Mouse (Mus musculus) frontal cortex, postnatal 10 days (tissue): ENCODE measurements around the gene Gm20388.
A peak's percentile ranks its signal among the peaks of the same experiment; 100 is the strongest.

Source experiments
- DNase-seq, 2 experiments: peaks; one replicate each; pipeline ENCODE4 v3.0.0; 2022; ENCODE audit warnings: low spot score in 2 of 2, mixed read lengths in 1 of 2

Gm20388 gene

GRCm38 (mm10) chr8:123752773-123753468 is 3842.3 kb downstream of the Gm20388 start:
- no peak for DNase-seq

GRCm38 (mm10) chr8:123753604-123754375 is 3843.1 kb downstream of the Gm20388 start:
- DNase-seq, result no peak

DNA sequence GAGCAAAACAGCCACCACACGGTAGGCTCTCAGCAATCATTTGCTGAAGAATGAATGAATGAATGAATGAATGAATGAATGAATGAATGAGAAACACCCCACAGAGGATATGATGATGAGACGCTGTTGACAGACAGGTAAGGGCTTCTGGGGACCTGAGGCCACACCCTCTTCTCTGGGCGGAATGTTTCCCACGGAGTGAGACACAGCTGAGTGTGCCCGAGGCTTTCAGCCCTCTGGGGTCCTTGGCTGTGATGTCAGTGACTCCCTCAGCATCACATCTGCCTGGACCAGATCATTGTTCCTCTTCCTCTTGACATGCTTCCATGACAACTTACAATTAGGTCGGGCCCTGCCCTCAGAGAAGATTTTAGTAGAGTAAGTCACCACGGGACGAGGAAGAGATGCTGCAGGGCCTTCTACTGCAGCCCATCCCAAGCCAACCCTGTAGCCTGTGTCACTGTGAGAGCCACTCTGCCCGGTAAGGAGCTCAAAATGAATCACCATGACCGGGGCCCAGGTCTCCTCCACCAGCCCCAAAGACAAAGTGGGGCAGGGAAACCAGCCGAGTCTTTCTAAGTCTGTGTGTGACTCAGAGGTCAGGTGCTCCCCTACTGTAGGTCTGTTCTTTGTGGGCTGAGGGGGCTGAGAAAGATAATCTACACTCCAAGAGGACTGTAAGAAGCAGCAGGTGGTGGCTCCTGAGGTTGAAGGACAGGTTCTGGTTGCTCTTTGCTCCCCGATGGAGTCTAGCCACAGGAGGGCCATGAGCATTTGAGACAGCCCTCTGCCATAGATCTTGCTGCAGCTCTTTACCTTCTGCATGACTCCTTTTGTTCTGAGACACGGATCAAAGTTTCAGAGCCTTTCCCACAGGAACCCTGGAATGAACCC is 3844.1 kb downstream of the Gm20388 start:
- no peak for DNase-seq

DNA sequence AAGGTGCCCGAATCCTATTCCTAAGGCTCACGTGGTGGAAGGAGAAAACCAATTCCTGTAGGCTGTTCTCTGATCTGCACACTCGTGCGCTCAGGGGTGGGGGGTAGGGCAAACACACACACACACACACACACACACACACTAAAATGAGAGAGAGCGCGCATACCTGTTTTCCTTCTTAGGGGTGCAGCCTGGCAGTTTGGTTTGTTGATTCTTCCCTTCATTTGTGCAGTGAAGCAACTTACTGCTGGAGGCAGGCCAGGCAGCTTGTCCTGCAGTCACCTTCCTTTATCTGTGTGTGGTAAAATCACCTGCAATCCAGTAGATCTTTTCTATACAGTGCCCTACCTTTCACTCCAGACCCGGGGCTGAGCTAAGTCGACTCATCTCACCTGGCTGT is 3846.3 kb downstream of the Gm20388 start:
- no peak for DNase-seq

- DNase-seq, result no peak
Measured at GRCm38 (mm10) chr8:123758935-123759334, 3848.3 kb downstream of the Gm20388 start.

DNA sequence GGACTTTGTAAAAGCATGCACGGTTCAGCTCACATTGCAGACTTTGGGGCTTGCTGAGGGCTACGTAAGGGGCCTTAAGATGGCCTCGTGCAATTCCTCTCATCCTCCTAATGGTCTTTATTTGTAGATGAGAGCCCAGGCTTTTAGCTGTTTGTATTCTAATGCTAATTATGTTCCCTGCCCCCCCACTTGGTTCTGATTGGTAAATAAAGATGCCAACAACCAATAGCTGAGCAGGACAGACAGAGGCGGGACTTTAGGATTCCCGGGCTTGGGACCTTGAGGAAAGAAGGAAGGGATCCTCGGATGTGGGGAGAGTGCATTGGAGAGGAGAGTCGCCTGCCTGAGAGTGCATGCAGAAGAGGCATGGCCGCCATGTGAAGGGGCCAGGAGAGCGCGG is 3849.3 kb downstream of the Gm20388 start:
- no peak for DNase-seq

GRCm38 (mm10) chr8:123760579-123760978 is 3849.9 kb downstream of the Gm20388 start:
- DNase-seq, result no peak

GRCm38 (mm10) chr8:123761266-123761882 is 3850.7 kb downstream of the Gm20388 start:
- no peak for DNase-seq

GRCm38 (mm10) chr8:123761883-123762270 is 3851.2 kb downstream of the Gm20388 start:
- no peak for DNase-seq

DNA sequence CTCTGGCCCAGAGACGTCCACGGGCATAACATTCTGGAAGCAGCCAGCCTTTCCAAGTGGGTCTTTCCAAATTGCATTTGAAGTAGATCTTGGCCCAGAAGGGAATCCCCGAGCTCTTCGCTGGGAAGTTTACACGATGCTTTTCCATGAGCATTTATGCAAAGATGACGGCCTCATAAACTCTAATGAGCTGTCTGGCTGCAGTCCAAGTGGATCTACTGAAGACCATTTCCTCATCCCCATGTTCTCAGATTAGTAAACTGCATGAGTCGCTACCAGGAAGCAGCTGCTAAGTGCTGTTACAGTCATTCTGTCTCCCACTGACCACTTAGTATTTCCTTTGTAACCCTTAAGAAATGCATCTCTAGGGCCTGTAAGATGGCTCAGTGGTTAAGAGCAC is 3852.7 kb downstream of the Gm20388 start:
- DNase-seq, result no peak

DNA sequence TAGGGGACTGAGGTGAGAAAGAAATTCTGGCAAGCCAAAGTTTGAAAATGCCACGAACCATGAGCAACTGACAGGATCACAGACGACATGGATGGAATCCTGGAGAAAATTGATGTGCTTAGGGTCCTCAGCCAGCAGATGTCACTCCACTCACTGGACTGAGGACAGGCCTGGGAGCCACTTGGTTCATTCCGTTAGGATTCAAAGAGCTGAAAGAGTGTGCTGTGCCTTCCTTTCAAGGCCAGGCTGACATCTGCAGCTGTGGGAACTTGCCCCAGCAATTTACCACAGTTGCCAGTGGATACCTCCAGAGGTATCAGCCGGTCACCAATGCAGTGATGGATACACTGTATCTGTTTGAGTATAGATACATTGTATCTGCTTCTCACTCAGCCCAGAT is 3854.0 kb downstream of the Gm20388 start:
- DNase-seq, result no peak

- no peak for DNase-seq
Measured at GRCm38 (mm10) chr8:123766516-123766915, 3855.9 kb downstream of the Gm20388 start.

GRCm38 (mm10) chr8:123767874-123768273 is 3857.2 kb downstream of the Gm20388 start:
- no peak for DNase-seq

DNA sequence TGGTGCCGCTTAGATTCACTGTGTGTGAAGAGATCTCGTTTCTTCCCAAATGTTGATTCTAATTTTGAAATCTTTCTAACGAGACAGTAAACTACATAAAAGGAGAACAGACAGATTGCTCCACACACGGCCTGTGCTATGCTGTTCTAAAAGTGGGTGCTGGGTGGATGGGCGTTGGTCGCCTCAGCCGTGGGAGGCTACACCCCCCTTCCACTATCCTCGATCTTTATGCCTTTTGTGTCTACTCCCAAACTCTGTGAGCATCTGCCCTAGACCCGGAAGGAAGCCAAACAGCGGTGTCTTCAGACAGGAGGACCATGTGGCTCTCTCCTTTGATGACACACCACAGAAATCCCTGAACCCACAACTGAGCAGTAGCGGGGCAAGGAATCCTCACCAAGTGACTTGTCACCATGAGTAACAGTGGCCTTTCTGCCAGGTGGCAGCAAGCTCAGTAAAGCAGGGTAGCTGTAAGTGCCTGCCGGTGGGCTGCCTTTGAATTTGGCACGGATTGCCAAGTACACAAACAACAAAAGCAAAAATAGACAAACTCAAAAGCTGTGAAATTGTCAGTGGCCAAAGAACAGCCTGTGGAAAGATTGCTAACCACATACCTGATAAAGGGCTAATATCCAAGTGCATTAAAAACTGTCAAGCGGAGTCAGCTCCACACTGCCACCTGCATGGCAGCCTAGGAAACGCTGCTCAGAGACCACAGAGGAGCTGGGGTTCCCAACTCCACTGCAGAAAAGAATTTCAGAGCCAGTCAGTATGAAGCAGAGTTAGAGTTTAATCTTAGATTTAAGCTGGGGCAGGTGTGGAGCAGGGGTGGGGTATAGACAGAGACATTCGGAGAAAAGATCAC is 3858.1 kb downstream of the Gm20388 start:
- peak; percentile 45 to 55 for DNase-seq

DNA sequence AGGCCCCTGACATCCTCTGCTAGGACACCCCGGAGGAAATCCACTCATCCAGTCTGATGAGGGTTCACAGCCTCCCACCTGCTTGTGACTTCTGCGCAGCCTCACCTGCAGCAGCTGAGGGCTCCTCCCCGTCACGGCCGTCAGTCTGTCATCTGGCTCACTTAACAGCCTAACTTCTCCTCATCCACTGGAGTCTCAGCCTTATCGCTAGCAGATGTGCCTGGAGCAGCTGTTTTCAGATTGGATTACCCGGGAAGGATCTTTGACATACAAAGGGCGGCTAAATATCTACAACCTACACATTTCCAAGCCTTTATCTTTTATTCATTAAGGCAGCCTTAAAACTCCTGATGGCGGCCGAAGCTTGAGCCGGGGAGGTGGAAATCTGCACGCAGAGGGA is 3862.8 kb downstream of the Gm20388 start:
- no peak for DNase-seq

GRCm38 (mm10) chr8:123774491-123774890 is 3863.8 kb downstream of the Gm20388 start:
- DNase-seq, result no peak

DNA sequence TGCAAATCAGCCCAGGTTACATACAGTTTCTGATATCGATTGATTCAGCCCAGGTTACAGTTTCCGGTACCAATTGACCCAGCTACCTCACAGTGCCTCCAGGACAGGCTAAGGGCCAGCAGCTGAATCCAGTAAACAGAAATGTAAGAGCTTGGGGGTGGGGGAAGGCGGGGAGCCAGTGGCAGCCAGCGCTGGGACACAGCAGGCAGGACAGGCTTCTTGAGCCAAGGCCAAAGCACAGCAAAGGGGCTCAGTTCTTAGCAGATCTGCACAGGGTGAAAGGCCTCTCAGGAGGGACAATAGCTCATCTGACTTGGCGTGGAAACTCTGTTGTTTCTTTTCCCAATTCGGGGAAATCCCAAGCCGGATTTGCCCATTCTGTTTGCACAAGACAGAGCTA is 3866.7 kb downstream of the Gm20388 start:
- no peak for DNase-seq

DNA sequence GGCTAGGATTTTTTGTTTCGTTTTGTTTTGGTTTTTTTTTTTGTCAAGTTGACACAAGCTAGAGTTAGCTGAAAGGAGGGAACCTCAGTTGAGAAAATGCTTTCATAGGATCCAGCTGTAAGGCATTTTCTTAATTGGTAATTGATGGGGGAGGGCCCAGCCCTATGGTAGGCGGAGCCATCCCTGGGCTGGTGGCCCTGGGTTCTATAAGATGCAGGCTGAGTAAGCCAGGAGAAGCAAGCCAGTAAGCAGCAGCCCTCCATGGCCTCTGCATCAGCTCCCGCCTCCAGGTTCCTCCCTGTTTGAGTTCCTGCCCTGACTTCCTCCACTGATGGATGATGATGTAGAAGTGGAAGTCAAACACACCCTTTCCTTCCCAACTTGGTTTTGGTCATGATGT is 3869.8 kb downstream of the Gm20388 start:
- DNase-seq, result no peak

DNA sequence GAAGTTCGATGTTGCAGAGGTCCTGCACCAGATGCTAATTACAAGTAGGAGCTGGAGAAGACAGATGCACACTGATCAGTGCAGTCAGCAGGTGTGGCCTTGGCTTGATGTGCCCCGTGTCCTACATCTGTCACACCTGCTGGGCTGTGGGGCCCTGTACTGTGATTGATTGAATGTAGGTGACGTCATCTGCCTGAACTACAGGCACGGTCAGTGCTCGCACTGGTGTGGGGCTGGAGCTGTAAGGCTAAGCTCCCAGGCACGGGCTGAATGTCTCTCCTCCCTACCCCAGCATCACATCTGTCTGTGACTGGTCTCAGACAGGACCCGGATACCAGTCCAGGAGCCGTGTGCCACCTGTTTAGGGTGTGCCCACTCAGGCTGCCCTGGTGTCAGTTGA is 3870.6 kb downstream of the Gm20388 start:
- DNase-seq, result no peak

GRCm38 (mm10) chr8:123783525-123784249 is 3873.0 kb downstream of the Gm20388 start:
- peak; percentile 59 to 80 for DNase-seq
